Mouse (Mus musculus) forebrain, embryonic 16.5 days (tissue): Measurements from ENCODE around the gene Thoc5. TPM values are rescaled to one million over a fixed set of nuclear protein-coding genes. Genes with fewer than 3 reads are reported as not detected.
A peak's percentile ranks its signal among the peaks of the same experiment; 100 is the strongest.

Source experiments
- ATAC-seq: fragments of 200-750 bp; cut with Nextera tagmentation; 2 replicates; pipeline ENCODE4 v1.8.0; 2017; ENCODE audit warnings: mild to moderate bottlenecking, moderate library complexity
- H3K27ac ChIP-seq: fragments of 300-500 bp; sonication (generic); 2 replicates; pipeline ENCODE4 v1.5.1; 2014; ENCODE audit warnings: low read length, control low read depth
- H3K27me3 ChIP-seq: fragments of 300-500 bp; sonication (generic); replicated peaks from 2 replicates; pipeline ENCODE4 v1.6.1; 2014; ENCODE audit warnings: low read length; ENCODE audit not compliant: control insufficient read depth, insufficient read depth
- H3K36me3 ChIP-seq: fragments of 300-500 bp; sonication (generic); 2 replicates; pipeline ENCODE4 v1.6.1; 2014; ENCODE audit not compliant: control insufficient read depth, insufficient read depth
- H3K4me1 ChIP-seq: fragments of 300-500 bp; sonication (generic); replicated peaks from 2 replicates; pipeline ENCODE4 v1.6.1; 2014; ENCODE audit warnings: low read length; ENCODE audit not compliant: control insufficient read depth, insufficient read depth
- H3K4me2 ChIP-seq: fragments of 300-500 bp; sonication (generic); 2 replicates; pipeline ENCODE4 v1.6.1; 2014; ENCODE audit warnings: mild to moderate bottlenecking, low read length, control low read depth
- H3K4me3 ChIP-seq: fragments of 300-500 bp; sonication (generic); replicated peaks from 2 replicates; pipeline ENCODE4 v1.5.1; 2014; ENCODE audit warnings: mild to moderate bottlenecking, low read length, control low read depth
- H3K9ac ChIP-seq: fragments of 300-500 bp; sonication (generic); replicated peaks from 2 replicates; pipeline ENCODE4 v1.6.1; 2014; ENCODE audit warnings: low read depth, low read length, control low read depth
- H3K9me3 ChIP-seq: fragments of 300-500 bp; sonication (generic); 2 replicates; pipeline ENCODE4 v1.6.1; 2016; ENCODE audit warnings: low read length; ENCODE audit not compliant: control insufficient read depth
- WGBS: fragments of 180-500 bp; shearing (Covaris S2); extraction: QIAGEN DNeasy Blood & Tissue Kit; methylation state at CpG from one replicate; pipeline ENCODE4 v1.1.7; 2014; 5-methylcytosine and 5-hydroxymethylcytosine counted together
- polyA plus RNA-seq: library from polyadenylated mRNA; unstranded; fragments of >200 nt; fragmentation: Nextera tagmentation; extraction: Ambion mirVana; gene quantifications from 2 replicates; pipeline ENCODE4 v1.2.1, GENCODE M21; 2015

Thoc5 gene
- polyA plus RNA-seq, 1 experiment from 2014 or later, result 66.6 TPM

DNA sequence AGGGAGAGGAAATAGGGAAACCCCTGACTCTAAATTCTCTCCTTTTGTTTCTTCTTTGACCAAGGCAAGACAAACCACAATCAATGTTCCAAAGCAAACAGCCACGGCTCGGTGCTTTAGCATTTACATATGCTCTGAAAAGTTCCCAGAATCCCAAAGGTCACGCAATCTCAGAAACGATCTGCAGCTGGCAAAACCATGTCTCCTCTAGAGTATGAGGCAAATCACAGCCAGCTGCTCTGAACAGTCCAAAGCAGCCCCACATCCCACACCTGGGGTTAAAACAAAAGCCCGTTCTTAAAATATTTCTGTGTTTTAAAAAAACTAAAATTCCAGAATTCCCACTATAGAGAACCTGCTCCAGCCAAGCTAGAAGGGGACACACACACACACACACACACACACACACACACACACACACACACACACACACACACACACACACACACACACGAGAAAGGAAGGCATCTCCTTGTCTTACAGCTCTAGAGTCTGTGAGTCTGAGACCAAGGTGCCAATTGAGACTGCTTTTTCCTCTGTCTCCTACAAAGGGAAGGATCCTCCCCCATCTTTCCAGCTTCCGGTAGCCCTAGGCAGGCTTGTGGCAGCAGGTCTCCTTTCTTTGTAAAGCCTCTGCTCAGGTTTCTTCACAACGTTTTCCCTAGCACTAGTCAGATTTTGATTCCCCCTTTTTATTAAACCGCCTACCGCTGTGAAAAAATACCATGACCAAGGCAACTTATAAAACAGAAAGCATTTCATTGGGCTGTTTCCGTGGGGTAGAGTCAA lies 33.1 kb upstream of the Thoc5 start:
- H3K27me3 ChIP-seq, result no peaks in the 10 kb centered on the region
- H3K4me1 ChIP-seq, result no peaks in the 10 kb centered on the region
- ATAC-seq, result no peak
- no peaks in the 10 kb centered on the region for H3K9me3 ChIP-seq
- no peak overlapping the region for H3K4me3 ChIP-seq
- no peak overlapping the region for H3K4me2 ChIP-seq
- H3K27ac ChIP-seq, result no peak overlapping the region
- no peak overlapping the region for H3K9ac ChIP-seq
- 54% methylated on average over 11 of the region's 11 CpGs for WGBS
- H3K36me3 ChIP-seq, result no peaks in the 10 kb centered on the region

DNA sequence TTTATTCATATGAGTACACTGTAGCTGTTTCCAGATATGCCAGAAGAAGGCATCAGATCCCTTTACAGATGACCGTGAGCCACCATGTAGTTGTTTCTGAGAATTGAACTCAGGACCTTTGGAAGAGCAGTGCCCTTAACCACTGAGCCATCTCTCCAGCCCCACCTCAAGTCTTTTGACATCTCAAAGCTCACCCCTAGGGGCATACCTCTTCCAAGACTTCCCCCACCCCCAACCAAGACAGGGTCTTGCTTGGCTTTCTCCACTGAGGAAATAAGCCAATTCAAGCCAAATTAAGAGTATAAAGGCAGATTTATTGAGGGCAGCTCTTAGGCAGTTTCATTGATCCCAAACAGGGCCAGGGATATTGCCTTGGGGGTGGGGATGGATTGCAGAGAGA lies 32.4 kb upstream of the Thoc5 start:
- Histone ChIP-seq H3K4me2 (no peak overlapping the region), H3K9me3 (no peaks in the 10 kb centered on the region), H3K27ac (no peak overlapping the region), H3K4me3 (no peak overlapping the region), H3K9ac (no peak overlapping the region), H3K4me1 (no peaks in the 10 kb centered on the region), H3K36me3 (no peaks in the 10 kb centered on the region), H3K27me3 (no peaks in the 10 kb centered on the region)
- 93% methylated on average over 1 of the region's 1 CpGs for WGBS
- ATAC-seq, result no peak

DNA sequence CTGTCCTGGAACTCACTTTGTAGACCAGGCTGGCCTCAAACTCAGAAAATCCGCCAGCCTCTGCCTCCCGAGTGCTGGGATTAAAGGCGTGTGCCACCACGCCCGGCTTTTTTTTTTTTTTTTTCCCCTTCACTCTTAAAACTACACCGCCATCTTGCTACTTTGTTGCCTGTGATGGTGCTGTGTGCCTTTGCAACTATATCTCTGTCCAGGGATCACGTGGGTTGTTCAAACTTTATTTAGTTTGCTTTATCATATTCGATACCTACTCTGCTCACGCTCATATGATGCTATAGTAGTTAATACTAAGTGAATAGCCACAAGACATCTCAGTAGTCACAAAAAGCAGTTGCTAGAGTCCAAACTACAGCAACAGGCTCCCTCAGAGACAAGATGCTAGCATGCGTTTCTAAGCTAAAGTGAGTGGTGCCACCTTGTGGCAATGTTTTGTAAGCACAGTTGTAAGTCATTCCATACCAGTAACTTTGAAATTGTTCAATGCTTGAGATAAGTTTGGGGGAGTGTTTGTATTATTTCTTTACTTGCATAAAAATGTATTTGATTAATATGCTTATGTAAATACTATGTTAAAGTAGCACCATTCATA lies 29.4 kb upstream of the Thoc5 start:
- H3K4me2 ChIP-seq, result no peak overlapping the region
- no peak for ATAC-seq
- 28% methylated on average over 10 of the region's 10 CpGs for WGBS

DNA sequence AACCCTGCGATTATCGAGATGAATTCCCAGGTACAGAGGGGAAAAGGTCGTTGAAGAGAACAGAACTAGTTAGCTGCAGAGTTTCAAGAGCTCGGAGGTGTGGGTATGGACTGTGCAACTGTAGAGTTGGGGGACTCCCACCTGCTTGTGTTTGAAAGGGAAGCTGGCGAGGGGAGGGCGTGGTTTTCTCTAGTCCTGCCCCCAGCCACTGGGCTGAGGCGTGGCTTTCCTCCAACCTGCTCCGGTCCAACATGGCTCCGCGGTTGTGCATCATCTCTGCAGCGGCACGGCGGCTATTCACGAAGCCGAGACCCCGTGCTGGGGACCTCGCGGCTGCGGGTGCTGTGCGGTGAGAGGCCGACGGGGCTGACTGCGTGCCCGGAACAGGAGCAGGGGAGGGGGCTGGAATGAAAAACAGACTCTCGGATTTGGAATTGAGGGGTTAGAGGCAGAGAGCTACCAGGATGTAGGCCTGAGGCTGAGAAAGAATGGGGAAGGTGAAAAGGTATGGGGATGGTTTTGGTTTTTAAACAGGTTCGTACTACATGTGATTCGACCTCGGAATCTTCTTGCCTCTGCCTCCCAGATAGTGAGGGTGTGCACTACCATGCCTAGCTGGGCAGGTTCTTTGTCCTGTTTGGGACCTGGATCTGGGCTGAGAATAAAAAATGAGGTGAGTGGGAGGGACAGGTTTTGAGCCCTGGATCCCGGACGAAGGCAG lies 21.2 kb upstream of the Thoc5 start, which contains the start of gene Nipsnap1:
Gene Nipsnap1, plus strand, starts transcription at position 197 of the 721 bp plus-strand sequence.
- peak within 1 kb of the TSS; percentile 64 for H3K4me2 ChIP-seq
- no peaks in the 10 kb centered on the region for H3K27me3 ChIP-seq
- peaks cover 2% of the 10 kb centered on the region; the same call in 1 of the 2 replicates for H3K36me3 ChIP-seq
- peak; percentile 95 for ATAC-seq
- peak within 1 kb of the TSS; percentile 90 for H3K4me3 ChIP-seq
- WGBS, result under 1% methylated on average over 30 of the region's 30 CpGs
- peak within 1 kb of the TSS; percentile 97 for H3K9ac ChIP-seq
- no peaks in the 10 kb centered on the region for H3K9me3 ChIP-seq
- H3K4me1 ChIP-seq, result peaks cover 14% of the 10 kb centered on the region
- H3K27ac ChIP-seq, result peak within 1 kb of the TSS; percentile 82

More for the DNA sequence above, 29.4 kb upstream of the Thoc5 start:
- Histone ChIP-seq H3K27me3 (no peaks in the 10 kb centered on the region), H3K27ac (no peak overlapping the region), H3K4me1 (no peaks in the 10 kb centered on the region), H3K9ac (no peak overlapping the region), H3K36me3 (no peaks in the 10 kb centered on the region), H3K4me3 (no peak overlapping the region), H3K9me3 (no peaks in the 10 kb centered on the region)

DNA sequence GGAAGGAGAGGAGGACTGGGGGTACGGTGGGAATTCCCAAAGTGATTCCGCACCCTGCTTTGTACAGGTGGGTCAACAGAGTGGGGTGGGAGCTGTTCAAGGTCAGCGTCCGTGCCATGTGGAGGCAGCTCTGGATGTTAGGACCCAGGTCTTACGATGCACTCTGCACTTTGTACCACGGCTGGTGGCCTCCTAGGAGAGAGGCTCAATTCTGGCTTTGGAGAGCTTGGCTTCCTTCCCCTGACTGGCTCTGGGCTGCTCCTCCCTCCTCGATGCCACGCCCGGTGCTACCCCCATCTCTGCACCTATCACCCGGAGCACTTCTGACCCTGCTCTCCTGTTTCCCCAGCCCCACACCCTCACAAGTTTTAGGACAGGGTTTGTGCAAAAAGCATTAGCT lies 20.6 kb upstream of the Thoc5 start:
- H3K27me3 ChIP-seq, result no peaks in the 10 kb centered on the region
- WGBS, result 6% methylated on average over 10 of the region's 10 CpGs
- H3K4me2 ChIP-seq, result peak overlapping the region; percentile 64
- peaks cover 2% of the 10 kb centered on the region; the same call in 1 of the 2 replicates for H3K36me3 ChIP-seq
- no peaks in the 10 kb centered on the region for H3K9me3 ChIP-seq
- peak overlapping the region; percentile 10; the same call in 1 of the 2 replicates for H3K27ac ChIP-seq
- H3K4me1 ChIP-seq, result peaks cover 14% of the 10 kb centered on the region
- ATAC-seq, result peak; percentile 47
- peak overlapping the region; percentile 90 for H3K4me3 ChIP-seq
- H3K9ac ChIP-seq, result peak overlapping the region; percentile 97

DNA sequence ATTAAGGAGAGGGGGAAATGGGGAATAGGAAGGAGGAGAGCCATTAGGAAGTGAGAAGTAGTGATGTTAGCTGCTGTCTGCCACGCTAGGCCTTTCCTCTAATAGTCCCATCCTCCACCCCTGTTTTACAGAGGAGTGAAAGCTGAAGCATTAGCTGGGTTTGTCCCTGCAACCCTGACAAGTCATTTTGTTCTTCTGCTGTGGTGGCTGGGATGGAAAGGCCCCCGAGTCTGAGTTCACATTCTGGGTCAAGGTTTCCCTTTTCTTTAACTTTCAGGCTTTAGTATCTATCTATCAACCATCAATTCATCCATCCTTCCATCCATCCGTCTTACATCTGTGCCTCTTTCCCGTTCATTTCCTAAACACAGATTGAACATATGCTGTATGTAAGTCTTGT lies 14.0 kb upstream of the Thoc5 start:
- no peaks in the 10 kb centered on the region for H3K9me3 ChIP-seq
- no peaks in the 10 kb centered on the region for H3K4me1 ChIP-seq
- no peak overlapping the region for H3K9ac ChIP-seq
- no peak overlapping the region for H3K4me2 ChIP-seq
- WGBS, result 86% methylated on average over 4 of the region's 4 CpGs
- no peaks in the 10 kb centered on the region for H3K27me3 ChIP-seq
- ATAC-seq, result no peak
- H3K36me3 ChIP-seq, result peaks cover 9% of the 10 kb centered on the region; the same call in 1 of the 2 replicates
- H3K27ac ChIP-seq, result no peak overlapping the region
- H3K4me3 ChIP-seq, result no peak overlapping the region

DNA sequence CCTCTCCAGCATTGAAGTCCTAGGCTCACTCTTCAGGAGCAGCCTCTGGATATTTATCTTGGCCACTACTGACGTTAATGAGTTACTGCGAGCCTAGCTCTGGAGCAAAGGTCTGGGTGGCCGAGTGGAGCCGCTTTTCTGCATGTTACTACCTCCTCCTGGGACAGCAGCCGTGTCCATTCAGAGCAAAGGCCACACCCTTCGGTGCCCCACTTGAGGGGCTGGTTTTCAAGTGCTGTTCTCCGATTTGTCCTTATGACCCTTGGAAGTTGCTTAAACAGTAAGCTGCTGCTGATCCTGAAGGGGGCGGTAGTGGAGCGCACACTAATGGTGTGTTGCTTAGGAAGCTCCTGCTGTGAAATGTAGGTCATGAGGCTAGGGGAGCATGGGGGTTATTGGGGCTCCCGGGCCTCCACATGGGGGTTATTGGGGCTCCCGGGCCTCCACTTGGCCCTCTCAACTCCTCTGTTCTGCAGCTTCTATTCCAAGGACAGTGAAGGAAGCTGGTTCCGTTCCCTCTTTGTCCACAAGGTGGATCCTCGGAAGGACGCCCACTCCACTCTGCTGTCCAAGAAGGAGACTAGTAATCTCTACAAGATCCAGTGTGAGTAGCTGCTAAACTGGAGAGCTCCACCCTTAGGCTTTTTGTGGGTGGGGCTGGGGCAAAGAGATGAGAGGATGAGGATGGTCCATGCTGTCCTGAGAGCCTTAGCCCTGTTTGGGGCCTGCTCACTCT lies 12.1 kb upstream of the Thoc5 start:
- H3K27me3 ChIP-seq, result no peaks in the 10 kb centered on the region
- no peak for ATAC-seq
- no peaks in the 10 kb centered on the region for H3K4me1 ChIP-seq
- no peak overlapping the region for H3K9ac ChIP-seq
- H3K36me3 ChIP-seq, result peaks cover 8% of the 10 kb centered on the region; the same call in 1 of the 2 replicates
- no peak overlapping the region for H3K4me2 ChIP-seq
- no peaks in the 10 kb centered on the region for H3K9me3 ChIP-seq
- no peak overlapping the region for H3K4me3 ChIP-seq
- WGBS, result 61% methylated on average over 14 of the region's 14 CpGs
- no peak overlapping the region for H3K27ac ChIP-seq

DNA sequence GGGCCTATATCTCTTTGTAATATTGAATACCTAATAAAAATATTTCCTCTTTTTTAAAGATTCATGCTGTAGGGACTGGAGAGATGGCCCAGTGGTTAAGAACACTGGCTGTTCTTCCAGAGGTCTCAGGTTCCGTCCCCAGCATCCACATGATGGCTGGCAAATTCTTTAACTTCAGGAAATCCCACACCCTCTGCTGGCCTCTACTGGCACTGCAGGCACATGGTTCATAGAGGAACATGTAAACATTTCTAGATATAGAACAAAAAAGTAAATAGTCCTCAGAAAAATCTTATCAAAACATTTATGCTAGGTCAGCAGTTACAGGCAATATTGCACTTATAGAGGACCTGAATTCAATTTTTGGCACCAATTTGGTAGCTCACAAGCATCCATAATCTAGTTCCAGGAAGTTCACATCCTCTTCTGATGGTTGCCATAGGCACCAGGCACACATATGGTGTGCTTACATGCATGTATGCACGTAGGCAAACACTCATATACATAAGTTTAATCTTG lies 9.7 kb upstream of the Thoc5 start:
- no peak overlapping the region for H3K9ac ChIP-seq

More for the DNA sequence above, 9.7 kb upstream of the Thoc5 start:
- 67% methylated on average over 2 of the region's 2 CpGs for WGBS
- Histone ChIP-seq H3K9me3 (no peaks in the 10 kb centered on the region), H3K36me3 (peaks cover 23% of the 10 kb centered on the region), H3K27ac (no peak overlapping the region), H3K27me3 (no peaks in the 10 kb centered on the region), H3K4me3 (no peak overlapping the region), H3K4me2 (no peak overlapping the region), H3K4me1 (no peaks in the 10 kb centered on the region)
- ATAC-seq, result no peak
